Mouse (Mus musculus): ENCODE measurements at regions not wholly inside any gene's neighbourhood (a gene's known extent, or its start where the extent isn't known, plus 50 kb on each side); places are given as distances from the start of the nearest gene placed in this dataset.

DNA sequence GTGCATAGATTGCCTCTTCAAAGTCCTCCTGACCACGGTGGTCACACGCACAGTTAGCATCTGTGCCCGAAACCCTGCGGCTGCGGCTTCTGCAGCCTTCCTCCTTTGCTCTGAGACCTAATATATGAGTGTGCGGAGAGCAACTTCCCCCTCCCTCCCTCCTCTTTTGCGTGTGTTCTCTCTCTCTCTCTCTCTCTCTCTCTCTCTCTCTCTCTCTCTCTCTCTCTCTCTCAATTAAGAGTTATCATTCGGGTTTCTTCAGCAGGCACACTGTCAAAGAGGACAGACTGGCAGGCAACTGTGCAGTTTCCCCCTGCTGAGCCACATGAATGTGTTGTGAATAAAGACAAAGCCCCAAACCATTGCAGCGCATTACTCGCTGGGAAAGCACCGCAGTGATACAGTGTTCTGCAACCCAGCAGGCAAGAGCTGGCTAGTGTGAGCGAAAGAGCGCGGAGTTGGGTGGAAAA, 900.8 kb downstream of the Mat2b start:
- ATAC-seq (replicated peaks; ENCODE audit: low FRiP score) (peak; percentile 90), DNase-seq (ENCODE audit: low spot score) (peak; percentile 76)
- Histone ChIP-seq H3K27ac (ENCODE audit: low read depth, low read length) (no peak overlapping the region), H3K36me3 (ENCODE audit: control insufficient read depth, insufficient read depth, low read length) (no peaks in the 10 kb centered on the region), H3K27me3 (ENCODE audit: control insufficient read depth, insufficient read depth, low read length) (no peaks in the 10 kb centered on the region; the same call in 1 of the 2 replicates), H3K4me1 (replicated peaks; ENCODE audit: control insufficient read depth, insufficient read depth, low read length) (peaks cover 3% of the 10 kb centered on the region; the same call in 1 of the 2 replicates), H3K9ac (ENCODE audit: low read length) (peak overlapping the region; percentile 16; the same call in 1 of the 2 replicates), H3K4me2 (ENCODE audit: low read depth, low read length, severe bottlenecking) (peak overlapping the region; percentile 51), H3K4me3 (ENCODE audit: low read depth, low read length) (peak overlapping the region; percentile 19), H3K9me3 (ENCODE audit: control insufficient read depth, low read length) (no peaks in the 10 kb centered on the region)
- WGBS = 4% methylated on average over 13 of the region's 14 CpGs

GRCm38 (mm10) chr11:39792112-39792511, 902.9 kb downstream of the Mat2b start:
- no peak for ATAC-seq (replicated peaks; ENCODE audit: low FRiP score)
- Histone ChIP-seq H3K4me3 (ENCODE audit: low read depth, low read length) (no peak overlapping the region), H3K4me1 (replicated peaks; ENCODE audit: control insufficient read depth, insufficient read depth, low read length) (peaks cover 3% of the 10 kb centered on the region; the same call in 1 of the 2 replicates), H3K27me3 (ENCODE audit: control insufficient read depth, insufficient read depth, low read length) (no peaks in the 10 kb centered on the region; the same call in 1 of the 2 replicates), H3K4me2 (ENCODE audit: low read depth, low read length, severe bottlenecking) (no peak overlapping the region), H3K9me3 (ENCODE audit: control insufficient read depth, low read length) (no peaks in the 10 kb centered on the region), H3K27ac (ENCODE audit: low read depth, low read length) (no peak overlapping the region), H3K9ac (ENCODE audit: low read length) (no peak overlapping the region), H3K36me3 (ENCODE audit: control insufficient read depth, insufficient read depth, low read length) (no peaks in the 10 kb centered on the region)
- DNase-seq (ENCODE audit: low spot score) = no peak
- WGBS = 87% methylated on average over 2 of the region's 2 CpGs

Measured in forebrain, embryonic 11.5 days (tissue).